Mouse (Mus musculus) layer of hippocampus, adult 2 months (tissue): ENCODE measurements at regions not wholly inside any gene's neighbourhood (a gene's known extent, or its start where the extent isn't known, plus 50 kb on each side); places are given as distances from the start of the nearest gene placed in this dataset.
"Not testable (repeated sequence)": the region's sequence is repeated elsewhere in the genome, so short reads cannot be mapped to it uniquely, and the experiment has no call there.

Experiments used
- DNase-seq, 2 experiments: peaks; one replicate each; pipeline ENCODE4 v3.0.0; 2022; ENCODE audit warnings: low spot score in 2 of 2
- H3K27ac ChIP-seq: fragments of 200-600 bp; 2 replicates; pipeline ENCODE4 v1.8.1; 2022
- H3K4me3 ChIP-seq: fragments of 200-600 bp; 2 replicates; pipeline ENCODE4 v1.8.1; 2022; ENCODE audit warnings: mild to moderate bottlenecking
- CTCF ChIP-seq: fragments of 200-600 bp; conservative IDR thresholded peaks from 2 replicates; pipeline ENCODE4 v1.8.1; 2022; ENCODE audit warnings: antibody characterized with exemption, mild to moderate bottlenecking, moderate library complexity

GRCm38 (mm10) chr7:88680849-88681248, 250.8 kb downstream of the Rab38 start:
- no peak for DNase-seq
- Histone ChIP-seq H3K27ac (no peak overlapping the region), H3K4me3 (no peak overlapping the region)
- no peak for TF ChIP-seq CTCF

- not testable (repeated sequence) for DNase-seq, H3K27ac ChIP-seq, H3K4me3 ChIP-seq
Measured at GRCm38 (mm10) chr7:88721031-88721430, 291.0 kb downstream of the Rab38 start.

GRCm38 (mm10) chr7:88734506-88734905, 304.4 kb downstream of the Rab38 start:
- no peak overlapping the region for H3K4me3 ChIP-seq
- no peak for DNase-seq
- no peak for TF ChIP-seq CTCF
- no peak overlapping the region for H3K27ac ChIP-seq

GRCm38 (mm10) chr7:88735768-88736167, 305.7 kb downstream of the Rab38 start:
- no peak for DNase-seq
- TF ChIP-seq CTCF = no peak
- Histone ChIP-seq H3K4me3 (no peak overlapping the region), H3K27ac (no peak overlapping the region)

- DNase-seq = no peak
- no peak for TF ChIP-seq CTCF
- Histone ChIP-seq H3K27ac (no peak overlapping the region), H3K4me3 (no peak overlapping the region)
Measured at GRCm38 (mm10) chr7:88777371-88777770, 347.3 kb downstream of the Rab38 start.

- peak overlapping the region; percentile 46; the same call in 1 of the 2 replicates for H3K27ac ChIP-seq
- peak; percentile 57 to 61 for DNase-seq
- no peak overlapping the region for H3K4me3 ChIP-seq
- TF ChIP-seq CTCF = no peak
Measured at GRCm38 (mm10) chr7:88782906-88783305, 352.8 kb downstream of the Rab38 start.

- Histone ChIP-seq H3K4me3 (no peak overlapping the region), H3K27ac (no peak overlapping the region)
- no peak for TF ChIP-seq CTCF
- no peak for DNase-seq
Measured at GRCm38 (mm10) chr7:88808175-88808574, 378.1 kb downstream of the Rab38 start.

GRCm38 (mm10) chr7:88810170-88810569, 380.1 kb downstream of the Rab38 start:
- TF ChIP-seq CTCF = no peak
- H3K27ac ChIP-seq = no peak overlapping the region
- DNase-seq = peak in 1 of 2 experiments; percentile 4
- H3K4me3 ChIP-seq = no peak overlapping the region

GRCm38 (mm10) chr7:88820204-88820603, 390.1 kb downstream of the Rab38 start:
- H3K27ac ChIP-seq = peak overlapping the region; percentile 63
- no peak overlapping the region for H3K4me3 ChIP-seq
- DNase-seq = peak; percentile 23 to 61
- no peak for TF ChIP-seq CTCF

- Histone ChIP-seq H3K4me3 (no peak overlapping the region), H3K27ac (no peak overlapping the region)
- no peak for DNase-seq
- no peak for TF ChIP-seq CTCF
Measured at GRCm38 (mm10) chr7:88826498-88826897, 396.4 kb downstream of the Rab38 start.

- peak; percentile 18 to 42 for DNase-seq
- Histone ChIP-seq H3K27ac (peak overlapping the region; percentile 81), H3K4me3 (no peak overlapping the region)
- TF ChIP-seq CTCF = no peak
Measured at GRCm38 (mm10) chr7:88847946-88848524, 418.0 kb downstream of the Rab38 start.
